Mouse (Mus musculus): ENCODE data around the gene Klf2. TPM values are rescaled to one million over a fixed set of nuclear protein-coding genes. Genes with fewer than 3 reads are reported as not detected.
A peak's percentile ranks its signal among the peaks of the same experiment; 100 is the strongest.

Gene Klf2
- total and polyA plus RNA-seq, 3 experiments: 0.11 to 1.1 TPM; not detected in 1

- no peaks in the 10 kb centered on the region for H3K36me3 ChIP-seq (replicated peaks)
- peaks cover 2% of the 10 kb centered on the region; the same call in 1 of the 2 replicates for H3K27me3 ChIP-seq (ENCODE audit: insufficient read depth, low read length)
- no peak for ATAC-seq (ENCODE audit: extremely low read depth, insufficient number of reproducible peaks, low FRiP score, poor library complexity, severe bottlenecking)
- no peak for TF ChIP-seq POLR2AphosphoS5 (IDR thresholded peaks at IDR 0.05; ENCODE audit: insufficient replicate concordance, low read depth, low read length)
- no peaks in the 10 kb centered on the region; the same call in 1 of the 2 replicates for H3K9me3 ChIP-seq (replicated peaks)
- no peak overlapping the region for H3K4me3 ChIP-seq (ENCODE audit: low read depth, low read length)
- H3K4me1 ChIP-seq (ENCODE audit: insufficient read depth, low read depth, low read length): peaks cover 83% of the 10 kb centered on the region
- DNase-seq (ENCODE audit: low spot score): no peak
These were observed 45.0 kb upstream of the Klf2 start for GRCm38 (mm10) chr8:72273807-72274206.

GRCm38 (mm10) chr8:72277244-72277643, 41.6 kb upstream of the Klf2 start:
- DNase-seq (ENCODE audit: low spot score): peak; percentile 83
- H3K36me3 ChIP-seq (replicated peaks): no peaks in the 10 kb centered on the region
- H3K27me3 ChIP-seq (ENCODE audit: insufficient read depth, low read length): peaks cover 11% of the 10 kb centered on the region
- TF ChIP-seq TAL1 (conservative IDR thresholded peaks at IDR 0.05; ENCODE audit: low read depth, low read length) (peak; percentile 85), GATA2 (IDR thresholded peaks at IDR 0.05; ENCODE audit: borderline replicate concordance, low read depth, low read length) (no peak)
- H3K4me3 ChIP-seq (ENCODE audit: low read depth, low read length): peak overlapping the region; percentile 39; the same call in 1 of the 2 replicates
- H3K9me3 ChIP-seq (replicated peaks): no peaks in the 10 kb centered on the region; the same call in 1 of the 2 replicates
- peaks cover 65% of the 10 kb centered on the region for H3K4me1 ChIP-seq (ENCODE audit: insufficient read depth, low read depth, low read length)
- ATAC-seq (ENCODE audit: extremely low read depth, insufficient number of reproducible peaks, low FRiP score, poor library complexity, severe bottlenecking): peak; percentile 86

DNA sequence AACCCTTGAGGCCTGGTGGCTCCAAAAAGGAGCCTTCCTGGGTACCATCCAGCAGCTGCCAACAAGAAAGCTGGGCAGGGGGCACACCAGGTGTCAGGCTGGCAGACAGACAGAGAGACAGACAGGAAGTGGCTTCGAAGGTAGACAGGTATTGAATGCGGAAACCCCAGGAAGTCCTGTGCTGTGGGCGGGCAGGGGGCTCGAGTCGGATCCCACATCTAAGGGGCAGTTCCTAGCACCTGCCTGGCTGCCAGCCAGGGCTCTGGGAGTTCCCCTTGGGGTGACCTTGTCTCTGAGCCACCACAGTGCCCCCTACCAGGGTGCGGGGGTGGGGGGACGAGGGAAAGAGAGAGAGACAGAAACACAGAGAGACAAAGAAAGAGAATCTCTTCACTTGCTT, 39.7 kb upstream of the Klf2 start:
- Histone ChIP-seq H3K9me3 (replicated peaks) (no peaks in the 10 kb centered on the region), H3K4me1 (ENCODE audit: insufficient read depth, low read depth, low read length) (peaks cover 58% of the 10 kb centered on the region), H3K36me3 (replicated peaks) (no peaks in the 10 kb centered on the region), H3K27me3 (ENCODE audit: insufficient read depth, low read length) (peaks cover 13% of the 10 kb centered on the region), H3K4me3 (ENCODE audit: low read depth, low read length) (no peak overlapping the region)
- DNase-seq (ENCODE audit: low spot score) (no peak), ATAC-seq (ENCODE audit: extremely low read depth, insufficient number of reproducible peaks, low FRiP score, poor library complexity, severe bottlenecking) (no peak)
- TF ChIP-seq GATA1 (IDR thresholded peaks at IDR 0.05; ENCODE audit: borderline replicate concordance, low read length): no peak
- TF ChIP-seq TAL1 (conservative IDR thresholded peaks at IDR 0.05; ENCODE audit: low read depth, low read length): no peak
- no peak for TF ChIP-seq POLR2AphosphoS5 (IDR thresholded peaks at IDR 0.05; ENCODE audit: insufficient replicate concordance, low read depth, low read length)

DNA sequence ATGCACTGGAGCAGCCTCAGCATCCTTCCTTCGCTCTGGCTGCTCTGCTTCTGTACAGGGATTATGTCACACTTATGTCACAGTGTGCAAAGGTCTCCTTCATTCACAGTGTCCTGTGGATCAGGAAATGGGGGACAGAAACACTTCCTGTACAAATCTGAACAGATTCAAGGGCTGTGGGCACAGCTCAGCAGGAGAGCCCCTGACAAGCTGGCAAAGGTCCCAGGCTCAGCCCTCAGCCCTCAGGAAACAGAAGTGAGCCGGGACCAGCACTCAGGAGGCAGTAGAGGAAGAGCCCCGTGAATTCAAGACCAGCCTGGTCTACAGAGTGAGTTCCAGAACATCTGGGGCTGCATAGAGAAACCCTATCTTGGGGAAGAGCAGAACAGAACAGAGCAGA, 37.2 kb upstream of the Klf2 start:
- TF ChIP-seq TAL1 (conservative IDR thresholded peaks at IDR 0.05; ENCODE audit: low read depth, low read length): no peak
- no peak for TF ChIP-seq CTCF (IDR thresholded peaks at IDR 0.05; ENCODE audit: low read depth, low read length)
- TF ChIP-seq GATA2 (IDR thresholded peaks at IDR 0.05; ENCODE audit: borderline replicate concordance, low read depth, low read length): no peak
- no peak for TF ChIP-seq GATA1 (IDR thresholded peaks at IDR 0.05; ENCODE audit: borderline replicate concordance, low read length)
- no peak for TF ChIP-seq POLR2AphosphoS5 (IDR thresholded peaks at IDR 0.05; ENCODE audit: insufficient replicate concordance, low read depth, low read length)
- Histone ChIP-seq H3K9me3 (replicated peaks) (no peaks in the 10 kb centered on the region), H3K27me3 (ENCODE audit: insufficient read depth, low read length) (peaks cover 11% of the 10 kb centered on the region), H3K4me3 (ENCODE audit: low read depth, low read length) (no peak overlapping the region), H3K36me3 (replicated peaks) (no peaks in the 10 kb centered on the region), H3K4me1 (ENCODE audit: insufficient read depth, low read depth, low read length) (peaks cover 62% of the 10 kb centered on the region)
- DNase-seq (ENCODE audit: low spot score): no peak
- no peak for ATAC-seq (ENCODE audit: extremely low read depth, insufficient number of reproducible peaks, low FRiP score, poor library complexity, severe bottlenecking)

DNA sequence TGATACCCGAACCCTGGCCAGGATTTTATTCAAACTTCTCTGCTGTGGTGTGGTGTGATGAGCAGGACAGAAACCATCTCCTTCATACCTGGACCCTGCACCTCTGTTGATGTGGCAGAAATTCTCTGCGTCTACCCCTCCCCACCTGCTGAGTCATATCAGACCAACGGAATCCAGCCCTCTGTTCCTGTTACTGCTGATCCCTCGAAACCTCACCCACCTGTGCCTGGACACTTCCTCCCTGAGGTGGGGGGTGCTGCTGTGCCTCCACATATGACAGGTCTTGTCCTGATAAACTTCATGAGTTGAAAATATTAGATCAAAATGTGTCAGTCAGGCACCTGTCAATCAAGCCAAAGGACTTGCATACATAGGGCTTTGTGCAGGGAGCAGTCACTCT, 33.5 kb upstream of the Klf2 start:
- H3K4me3 ChIP-seq (ENCODE audit: low read depth, low read length): peak overlapping the region; percentile 33; the same call in 1 of the 2 replicates
- ATAC-seq (ENCODE audit: extremely low read depth, insufficient number of reproducible peaks, low FRiP score, poor library complexity, severe bottlenecking): peak; percentile 57
- H3K9me3 ChIP-seq (replicated peaks): no peaks in the 10 kb centered on the region
- peak; percentile 63 for DNase-seq (ENCODE audit: low spot score)
- peaks cover 13% of the 10 kb centered on the region for H3K27me3 ChIP-seq (ENCODE audit: insufficient read depth, low read length)
- no peaks in the 10 kb centered on the region for H3K36me3 ChIP-seq (replicated peaks)
- peaks cover 42% of the 10 kb centered on the region for H3K4me1 ChIP-seq (ENCODE audit: insufficient read depth, low read depth, low read length)
- no peak for TF ChIP-seq CTCF (IDR thresholded peaks at IDR 0.05; ENCODE audit: low read depth, low read length)
- TF ChIP-seq GATA2 (IDR thresholded peaks at IDR 0.05; ENCODE audit: borderline replicate concordance, low read depth, low read length): no peak
- no peak for TF ChIP-seq TAL1 (conservative IDR thresholded peaks at IDR 0.05; ENCODE audit: low read depth, low read length)
- TF ChIP-seq GATA1 (IDR thresholded peaks at IDR 0.05; ENCODE audit: borderline replicate concordance, low read length): no peak

DNA sequence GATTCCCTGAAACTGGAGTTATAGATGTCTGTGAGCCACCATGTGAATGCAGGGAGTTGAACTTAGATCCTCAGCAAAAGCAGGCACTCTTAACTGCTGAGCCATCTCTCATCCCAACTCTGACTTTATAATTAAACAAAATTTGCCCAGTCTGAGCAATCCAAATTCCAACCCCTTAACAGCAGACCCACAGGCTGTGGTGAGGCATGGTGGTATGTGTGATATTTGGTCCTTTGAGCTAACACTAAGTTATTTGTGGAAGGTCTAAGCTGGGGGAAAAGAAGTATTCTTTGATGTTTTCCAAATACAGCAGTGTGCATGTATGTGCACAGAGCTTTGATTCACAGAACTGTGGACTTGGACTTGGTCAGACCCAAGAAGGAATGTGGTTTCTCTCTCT, 29.8 kb upstream of the Klf2 start:
- Histone ChIP-seq H3K4me3 (ENCODE audit: low read depth, low read length) (no peak overlapping the region), H3K36me3 (replicated peaks) (no peaks in the 10 kb centered on the region), H3K4me1 (ENCODE audit: insufficient read depth, low read depth, low read length) (peaks cover 21% of the 10 kb centered on the region), H3K9me3 (replicated peaks) (no peaks in the 10 kb centered on the region; the same call in 1 of the 2 replicates), H3K27me3 (ENCODE audit: insufficient read depth, low read length) (peaks cover 9% of the 10 kb centered on the region)
- no peak for DNase-seq (ENCODE audit: low spot score)
- no peak for ATAC-seq (ENCODE audit: extremely low read depth, insufficient number of reproducible peaks, low FRiP score, poor library complexity, severe bottlenecking)
- TF ChIP-seq GATA1 (IDR thresholded peaks at IDR 0.05; ENCODE audit: borderline replicate concordance, low read length): no peak
- no peak for TF ChIP-seq TAL1 (conservative IDR thresholded peaks at IDR 0.05; ENCODE audit: low read depth, low read length)
- TF ChIP-seq GATA2 (IDR thresholded peaks at IDR 0.05; ENCODE audit: borderline replicate concordance, low read depth, low read length): no peak
- TF ChIP-seq CTCF (IDR thresholded peaks at IDR 0.05; ENCODE audit: low read depth, low read length): no peak
- TF ChIP-seq POLR2AphosphoS5 (IDR thresholded peaks at IDR 0.05; ENCODE audit: insufficient replicate concordance, low read depth, low read length): no peak

GRCm38 (mm10) chr8:72291104-72291503, 27.7 kb upstream of the Klf2 start:
- DNase-seq (ENCODE audit: low spot score) (no peak), ATAC-seq (ENCODE audit: extremely low read depth, insufficient number of reproducible peaks, low FRiP score, poor library complexity, severe bottlenecking) (no peak)
- TF ChIP-seq GATA2 (IDR thresholded peaks at IDR 0.05; ENCODE audit: borderline replicate concordance, low read depth, low read length): no peak
- TF ChIP-seq POLR2AphosphoS5 (IDR thresholded peaks at IDR 0.05; ENCODE audit: insufficient replicate concordance, low read depth, low read length): no peak
- TF ChIP-seq CTCF (IDR thresholded peaks at IDR 0.05; ENCODE audit: low read depth, low read length): no peak
- no peak for TF ChIP-seq TAL1 (conservative IDR thresholded peaks at IDR 0.05; ENCODE audit: low read depth, low read length)
- TF ChIP-seq GATA1 (IDR thresholded peaks at IDR 0.05; ENCODE audit: borderline replicate concordance, low read length): no peak
- peaks cover 18% of the 10 kb centered on the region for H3K27me3 ChIP-seq (ENCODE audit: insufficient read depth, low read length)
- H3K4me1 ChIP-seq (ENCODE audit: insufficient read depth, low read depth, low read length): peaks cover 13% of the 10 kb centered on the region
- H3K36me3 ChIP-seq (replicated peaks): no peaks in the 10 kb centered on the region
- H3K9me3 ChIP-seq (replicated peaks): no peaks in the 10 kb centered on the region; the same call in 1 of the 2 replicates
- no peak overlapping the region for H3K4me3 ChIP-seq (ENCODE audit: low read depth, low read length)

Data from G1E (cell line).